Mouse (Mus musculus) small intestine, adult 2 months (tissue): Measurements from ENCODE around the gene Lrrc27. TPM values are rescaled to one million over a fixed set of nuclear protein-coding genes. Genes with fewer than 3 reads are reported as not detected.
A peak's percentile ranks its signal among the peaks of the same experiment; 100 is the strongest.

Experiments
- H3K27ac ChIP-seq: fragments of 200-500 bp; 2 replicates; pipeline ENCODE4 v1.5.1; 2012; ENCODE audit warnings: low read depth, low read length, control low read depth, inconsistent platforms; ENCODE audit not compliant: insufficient read depth
- H3K27me3 ChIP-seq: fragments of 200-500 bp; 2 replicates; pipeline ENCODE4 v1.6.1; 2012; ENCODE audit warnings: mild to moderate bottlenecking, moderate library complexity, low read length, inconsistent platforms; ENCODE audit not compliant: control insufficient read depth, insufficient read depth
- H3K36me3 ChIP-seq: fragments of 200-500 bp; 2 replicates; pipeline ENCODE4 v1.6.1; 2012; ENCODE audit warnings: mild to moderate bottlenecking, low read length, control low read depth, inconsistent platforms; ENCODE audit not compliant: control insufficient read depth, insufficient read depth
- H3K4me1 ChIP-seq: fragments of 200-500 bp; 2 replicates; pipeline ENCODE4 v1.6.1; 2012; ENCODE audit warnings: low read length, inconsistent platforms, mixed read lengths; ENCODE audit not compliant: control insufficient read depth, insufficient read depth, insufficient read length
- H3K4me3 ChIP-seq: fragments of 200-500 bp; 2 replicates; pipeline ENCODE4 v1.5.1; 2012; ENCODE audit warnings: low read depth, mild to moderate bottlenecking, control low read depth, inconsistent platforms, low read length, moderate library complexity
- CTCF ChIP-seq: fragments of 200-500 bp; IDR thresholded peaks from 2 replicates; pipeline ENCODE4 v1.5.1; 2012; ENCODE audit warnings: low read depth, mild to moderate bottlenecking, control low read depth, inconsistent platforms, low read length, moderate library complexity, mixed read lengths; ENCODE audit not compliant: insufficient replicate concordance, insufficient read length; ENCODE audit errors: extremely low read depth
- POLR2A ChIP-seq: fragments of 200-500 bp; IDR thresholded peaks from 2 replicates; pipeline ENCODE4 v1.6.1; 2012; ENCODE audit warnings: low read depth, mild to moderate bottlenecking, control low read depth, inconsistent platforms, low read length, moderate library complexity
- WGBS: fragments of 180-500 bp; shearing (Covaris S2); methylation state at CpG from one replicate; pipeline ENCODE4 v1.1.7; 2018; 5-methylcytosine and 5-hydroxymethylcytosine counted together
- polyA plus RNA-seq: library from polyadenylated mRNA; depleted of rRNA; stranded (reverse); fragments of >200 nt; gene quantifications from 2 replicates; pipeline ENCODE4 v1.2.3, GENCODE M21; 2012

The Lrrc27 gene
- polyA plus RNA-seq, 1 experiment: 1.3 TPM

- H3K27me3 ChIP-seq: peaks cover 32% of the 10 kb centered on the region
- no peaks in the 10 kb centered on the region for H3K36me3 ChIP-seq
- peaks cover 6% of the 10 kb centered on the region; the same call in 1 of the 2 replicates for H3K4me1 ChIP-seq
- H3K4me3 ChIP-seq: no peak overlapping the region
- TF ChIP-seq POLR2A: no peak
- TF ChIP-seq CTCF: no peak
- no peak overlapping the region for H3K27ac ChIP-seq
- 54% methylated on average over 5 of the region's 5 CpGs for WGBS
These were observed 26.8 kb upstream of the Lrrc27 start for GRCm38 (mm10) chr7:139185971-139186370.

- 66% methylated on average over 8 of the region's 8 CpGs for WGBS
- Histone ChIP-seq H3K4me3 (no peak overlapping the region), H3K36me3 (no peaks in the 10 kb centered on the region), H3K27me3 (peaks cover 32% of the 10 kb centered on the region), H3K27ac (no peak overlapping the region), H3K4me1 (peaks cover 6% of the 10 kb centered on the region; the same call in 1 of the 2 replicates)
- no peak for TF ChIP-seq CTCF
- TF ChIP-seq POLR2A: no peak
These were observed 26.4 kb upstream of the Lrrc27 start for GRCm38 (mm10) chr7:139186436-139186835.

- H3K36me3 ChIP-seq: no peaks in the 10 kb centered on the region
- peak overlapping the region; percentile 66 for H3K4me3 ChIP-seq
- peaks cover 32% of the 10 kb centered on the region for H3K27me3 ChIP-seq
- WGBS: 38% methylated on average over 7 of the region's 7 CpGs
- TF ChIP-seq POLR2A: no peak
- TF ChIP-seq CTCF: no peak
- peaks cover 6% of the 10 kb centered on the region; the same call in 1 of the 2 replicates for H3K4me1 ChIP-seq
- no peak overlapping the region for H3K27ac ChIP-seq
These were observed 25.5 kb upstream of the Lrrc27 start for GRCm38 (mm10) chr7:139187277-139187676.

- TF ChIP-seq POLR2A (no peak), CTCF (no peak)
- no peaks in the 10 kb centered on the region for H3K36me3 ChIP-seq
- no peak overlapping the region for H3K27ac ChIP-seq
- H3K4me1 ChIP-seq: peaks cover 6% of the 10 kb centered on the region; the same call in 1 of the 2 replicates
- 1% methylated on average over 94 of the region's 94 CpGs for WGBS
- peaks cover 32% of the 10 kb centered on the region for H3K27me3 ChIP-seq
- peak overlapping the region; percentile 66 for H3K4me3 ChIP-seq
These were observed 24.8 kb upstream of the Lrrc27 start for GRCm38 (mm10) chr7:139187771-139188633.

- no peak for TF ChIP-seq CTCF
- no peak for TF ChIP-seq POLR2A
- 6% methylated on average over 23 of the region's 23 CpGs for WGBS
- H3K4me1 ChIP-seq: peaks cover 6% of the 10 kb centered on the region; the same call in 1 of the 2 replicates
- peak overlapping the region; percentile 66 for H3K4me3 ChIP-seq
- H3K36me3 ChIP-seq: no peaks in the 10 kb centered on the region
- H3K27me3 ChIP-seq: peaks cover 32% of the 10 kb centered on the region
- H3K27ac ChIP-seq: no peak overlapping the region
These were observed 24.1 kb upstream of the Lrrc27 start for GRCm38 (mm10) chr7:139188634-139189207.

- peaks cover 32% of the 10 kb centered on the region for H3K27me3 ChIP-seq
- 87% methylated on average over 4 of the region's 4 CpGs for WGBS
- H3K36me3 ChIP-seq: no peaks in the 10 kb centered on the region
- no peak overlapping the region for H3K4me3 ChIP-seq
- peaks cover 6% of the 10 kb centered on the region; the same call in 1 of the 2 replicates for H3K4me1 ChIP-seq
- no peak for TF ChIP-seq POLR2A
- TF ChIP-seq CTCF: no peak
- H3K27ac ChIP-seq: no peak overlapping the region
These were observed 22.2 kb upstream of the Lrrc27 start for GRCm38 (mm10) chr7:139190616-139191015.

GRCm38 (mm10) chr7:139191619-139192018, 21.2 kb upstream of the Lrrc27 start:
- Histone ChIP-seq H3K36me3 (no peaks in the 10 kb centered on the region), H3K27me3 (peaks cover 24% of the 10 kb centered on the region), H3K4me3 (no peak overlapping the region), H3K4me1 (peaks cover 6% of the 10 kb centered on the region; the same call in 1 of the 2 replicates), H3K27ac (no peak overlapping the region)
- 66% methylated on average over 6 of the region's 6 CpGs for WGBS
- TF ChIP-seq POLR2A (no peak), CTCF (peak; percentile 26; the same call in 1 of the 2 replicates)
